Mouse (Mus musculus): ENCODE measurements around the gene Pgm2l1. TPM values are rescaled to one million over a fixed set of nuclear protein-coding genes. Genes with fewer than 3 reads are reported as not detected.
A peak's percentile ranks its signal among the peaks of the same experiment; 100 is the strongest.

Gene Pgm2l1
- polyA plus RNA-seq, 1 experiment from 2014 or later = 1.0 TPM

DNA sequence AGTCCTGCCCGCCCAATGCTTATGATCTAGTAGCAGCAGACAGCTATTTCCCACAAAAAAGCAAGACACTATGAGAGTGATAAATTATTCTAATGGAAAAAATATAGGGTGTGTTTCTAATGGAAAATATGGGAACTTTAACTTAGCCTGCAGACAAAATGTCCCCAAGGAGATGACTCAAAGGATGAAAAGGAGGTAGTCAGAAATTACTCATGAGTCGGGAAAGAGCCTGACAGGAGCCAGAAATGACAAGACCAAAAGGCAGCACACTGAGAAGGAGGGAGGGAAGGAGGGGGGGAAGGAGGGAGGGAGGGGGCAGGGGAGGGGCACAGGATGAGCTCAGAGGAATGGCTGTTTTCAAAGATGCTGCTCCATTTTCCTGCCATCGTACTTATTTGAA, 54.4 kb downstream of the Pgm2l1 start:
- 77% methylated on average over 3 of the region's 3 CpGs for WGBS
- ATAC-seq = no peak
- no peaks in the 10 kb centered on the region for H3K4me1 ChIP-seq (replicated peaks; ENCODE audit: control insufficient read depth, insufficient read depth, low read length)
- H3K27ac ChIP-seq (ENCODE audit: low read depth, low read length) = no peak overlapping the region
- no peak overlapping the region for H3K9ac ChIP-seq (ENCODE audit: low read depth, low read length)
- H3K27me3 ChIP-seq (replicated peaks; ENCODE audit: control insufficient read depth, insufficient read depth, low read length) = peaks cover 17% of the 10 kb centered on the region
- H3K4me2 ChIP-seq (replicated peaks; ENCODE audit: low read depth) = no peak overlapping the region
- H3K4me3 ChIP-seq (ENCODE audit: low read depth, low read length) = no peak overlapping the region
- TF ChIP-seq CTCF (IDR thresholded peaks at IDR 0.05; ENCODE audit: low read depth) = no peak
- no peaks in the 10 kb centered on the region for H3K36me3 ChIP-seq (ENCODE audit: control insufficient read depth, insufficient read depth)
- no peaks in the 10 kb centered on the region for H3K9me3 ChIP-seq (ENCODE audit: control insufficient read depth)

DNA sequence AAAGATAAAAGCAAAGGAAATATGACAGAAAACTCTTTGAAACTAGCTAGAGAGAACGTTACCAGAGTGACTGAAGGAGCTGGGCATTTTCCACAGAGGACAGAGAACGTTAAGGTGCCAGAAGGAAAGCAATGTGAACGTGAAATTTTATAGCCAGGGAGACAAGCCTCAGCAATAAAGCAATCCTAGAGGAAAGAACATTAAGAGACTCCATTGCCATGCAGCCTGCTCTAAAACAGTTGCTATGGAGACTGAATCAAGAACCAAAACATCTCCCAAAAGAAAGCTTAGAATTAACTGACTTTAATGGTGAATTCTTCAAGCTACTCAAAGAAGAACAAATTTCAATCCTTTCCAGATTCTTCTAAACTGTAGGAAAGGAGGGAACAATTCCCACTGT, 56.1 kb downstream of the Pgm2l1 start:
- ATAC-seq = no peak
- H3K4me1 ChIP-seq (replicated peaks; ENCODE audit: control insufficient read depth, insufficient read depth, low read length) = 0 out of 2 replicates have a peak, but pooled peaks cover 2% of the 10 kb centered on the region
- H3K27ac ChIP-seq (ENCODE audit: low read depth, low read length) = no peak overlapping the region
- WGBS = 20% methylated on average over 3 of the region's 3 CpGs
- H3K36me3 ChIP-seq (ENCODE audit: control insufficient read depth, insufficient read depth) = no peaks in the 10 kb centered on the region
- no peak for TF ChIP-seq CTCF (IDR thresholded peaks at IDR 0.05; ENCODE audit: low read depth)
- peaks cover 17% of the 10 kb centered on the region for H3K27me3 ChIP-seq (replicated peaks; ENCODE audit: control insufficient read depth, insufficient read depth, low read length)
- no peak overlapping the region for H3K4me3 ChIP-seq (ENCODE audit: low read depth, low read length)
- H3K9ac ChIP-seq (ENCODE audit: low read depth, low read length) = no peak overlapping the region
- no peaks in the 10 kb centered on the region for H3K9me3 ChIP-seq (ENCODE audit: control insufficient read depth)
- H3K4me2 ChIP-seq (replicated peaks; ENCODE audit: low read depth) = no peak overlapping the region

DNA sequence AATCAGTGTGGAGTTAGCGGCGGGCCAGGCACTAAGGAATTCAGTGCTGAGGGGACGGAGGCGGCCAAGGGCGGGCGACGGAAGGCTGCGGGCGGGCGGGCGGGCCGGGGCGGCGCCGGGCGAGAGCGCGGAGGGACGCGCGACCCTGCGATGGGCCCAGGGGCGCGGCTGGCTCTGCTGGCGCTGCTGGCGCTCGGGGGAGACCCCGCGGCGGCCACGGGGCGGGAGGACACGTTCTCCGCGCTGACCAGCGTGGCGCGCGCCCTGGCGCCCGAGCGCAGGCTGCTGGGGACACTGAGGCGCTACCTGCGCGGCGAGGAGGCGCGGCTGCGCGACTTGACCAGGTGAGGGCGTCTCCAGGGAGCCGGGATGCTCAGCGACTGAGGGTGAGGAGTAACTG, 58.2 kb downstream of the Pgm2l1 start, which contains the start of gene P4ha3:
TSS of gene P4ha3 (plus strand) at position 138 of the 400 bp plus-strand sequence.
- Histone ChIP-seq H3K4me1 (replicated peaks; ENCODE audit: control insufficient read depth, insufficient read depth, low read length) (0 out of 2 replicates have a peak, but pooled peaks cover 2% of the 10 kb centered on the region), H3K27me3 (replicated peaks; ENCODE audit: control insufficient read depth, insufficient read depth, low read length) (peaks cover 17% of the 10 kb centered on the region), H3K36me3 (ENCODE audit: control insufficient read depth, insufficient read depth) (no peaks in the 10 kb centered on the region), H3K27ac (ENCODE audit: low read depth, low read length) (no peak within 1 kb of the TSS), H3K9ac (ENCODE audit: low read depth, low read length) (peak within 1 kb of the TSS; percentile 41; the same call in 1 of the 2 replicates), H3K4me2 (replicated peaks; ENCODE audit: low read depth) (peak within 1 kb of the TSS; percentile 89), H3K4me3 (ENCODE audit: low read depth, low read length) (peak within 1 kb of the TSS; percentile 43), H3K9me3 (ENCODE audit: control insufficient read depth) (no peaks in the 10 kb centered on the region)
- TF ChIP-seq CTCF (IDR thresholded peaks at IDR 0.05; ENCODE audit: low read depth) = peak; percentile 57
- 3% methylated on average over 39 of the region's 53 CpGs for WGBS
- no peak for ATAC-seq

DNA sequence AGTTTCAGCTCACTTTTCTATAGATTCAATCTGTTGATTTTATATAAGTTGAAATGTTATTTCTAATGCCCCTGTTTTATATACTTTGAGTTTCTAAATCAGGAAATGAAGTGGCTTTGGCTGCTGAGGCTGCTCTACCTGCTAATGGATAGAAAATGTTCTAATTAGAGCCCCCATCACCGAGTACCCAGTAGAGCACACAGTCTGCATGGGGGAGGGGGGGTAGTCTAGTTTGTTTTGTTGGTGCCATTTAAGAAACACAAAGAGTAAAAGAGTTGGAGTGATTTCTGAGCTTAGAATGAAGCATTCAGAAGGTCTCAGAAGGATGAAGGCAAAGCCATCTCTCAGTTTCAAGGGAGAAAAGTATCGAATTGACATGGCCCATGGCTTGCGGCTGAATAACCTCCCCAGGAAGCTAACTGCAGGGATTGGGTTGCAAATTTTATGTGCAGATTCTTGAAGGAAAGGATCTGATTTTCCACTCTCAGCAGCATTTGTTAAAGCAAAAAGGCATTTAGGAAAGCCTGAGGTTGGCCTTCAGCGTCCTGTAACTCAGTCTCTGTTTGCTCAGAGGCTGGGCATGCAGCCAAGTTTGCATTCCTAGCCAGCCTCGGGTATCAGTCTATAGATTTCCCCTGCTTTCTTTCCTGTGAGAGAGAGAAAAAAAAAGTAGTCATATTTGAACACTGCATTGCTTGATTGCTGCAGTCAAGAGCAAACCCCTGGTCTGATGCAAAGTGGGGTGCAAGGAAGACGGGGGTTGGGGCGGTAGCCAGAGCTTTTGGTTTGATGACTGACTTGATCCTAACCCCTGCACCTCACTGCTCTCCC, 60.8 kb downstream of the Pgm2l1 start:
- Histone ChIP-seq H3K27ac (ENCODE audit: low read depth, low read length) (no peak overlapping the region), H3K27me3 (replicated peaks; ENCODE audit: control insufficient read depth, insufficient read depth, low read length) (peaks cover 17% of the 10 kb centered on the region), H3K4me2 (replicated peaks; ENCODE audit: low read depth) (peak overlapping the region; percentile 45), H3K9ac (ENCODE audit: low read depth, low read length) (no peak overlapping the region), H3K4me3 (ENCODE audit: low read depth, low read length) (peak overlapping the region; percentile 1; the same call in 1 of the 2 replicates), H3K9me3 (ENCODE audit: control insufficient read depth) (no peaks in the 10 kb centered on the region), H3K4me1 (replicated peaks; ENCODE audit: control insufficient read depth, insufficient read depth, low read length) (0 out of 2 replicates have a peak, but pooled peaks cover 2% of the 10 kb centered on the region), H3K36me3 (ENCODE audit: control insufficient read depth, insufficient read depth) (no peaks in the 10 kb centered on the region)
- TF ChIP-seq CTCF (IDR thresholded peaks at IDR 0.05; ENCODE audit: low read depth) = no peak
- WGBS = 7% methylated on average over 7 of the region's 7 CpGs
- no peak for ATAC-seq

DNA sequence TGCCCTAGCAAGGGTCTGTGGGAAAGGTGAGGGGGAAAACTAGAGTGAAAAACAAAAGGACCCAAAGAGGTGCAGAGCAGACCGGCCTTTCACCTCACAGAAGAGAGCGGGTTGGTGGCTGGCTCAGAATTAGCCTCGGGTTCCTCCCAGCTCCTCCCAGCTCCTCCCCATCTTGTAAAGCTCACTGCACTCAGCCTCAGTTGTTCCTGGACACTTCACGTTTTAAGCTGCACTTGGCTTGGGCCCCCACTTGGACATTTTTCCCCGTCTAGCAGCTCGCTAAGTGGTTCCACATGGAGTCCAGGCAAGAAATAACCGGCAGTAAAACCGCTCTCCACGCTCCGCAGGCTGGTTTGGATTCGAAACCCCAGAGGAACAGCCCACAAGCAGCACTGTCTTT, 61.4 kb downstream of the Pgm2l1 start:
- Histone ChIP-seq H3K27me3 (replicated peaks; ENCODE audit: control insufficient read depth, insufficient read depth, low read length) (peaks cover 18% of the 10 kb centered on the region), H3K4me1 (replicated peaks; ENCODE audit: control insufficient read depth, insufficient read depth, low read length) (0 out of 2 replicates have a peak, but pooled peaks cover 2% of the 10 kb centered on the region), H3K4me3 (ENCODE audit: low read depth, low read length) (peak overlapping the region; percentile 1; the same call in 1 of the 2 replicates), H3K4me2 (replicated peaks; ENCODE audit: low read depth) (peak overlapping the region; percentile 45), H3K27ac (ENCODE audit: low read depth, low read length) (no peak overlapping the region), H3K9me3 (ENCODE audit: control insufficient read depth) (no peaks in the 10 kb centered on the region), H3K9ac (ENCODE audit: low read depth, low read length) (no peak overlapping the region), H3K36me3 (ENCODE audit: control insufficient read depth, insufficient read depth) (no peaks in the 10 kb centered on the region)
- no peak for ATAC-seq
- 20% methylated on average over 11 of the region's 11 CpGs for WGBS
- TF ChIP-seq CTCF (IDR thresholded peaks at IDR 0.05; ENCODE audit: low read depth) = no peak

DNA sequence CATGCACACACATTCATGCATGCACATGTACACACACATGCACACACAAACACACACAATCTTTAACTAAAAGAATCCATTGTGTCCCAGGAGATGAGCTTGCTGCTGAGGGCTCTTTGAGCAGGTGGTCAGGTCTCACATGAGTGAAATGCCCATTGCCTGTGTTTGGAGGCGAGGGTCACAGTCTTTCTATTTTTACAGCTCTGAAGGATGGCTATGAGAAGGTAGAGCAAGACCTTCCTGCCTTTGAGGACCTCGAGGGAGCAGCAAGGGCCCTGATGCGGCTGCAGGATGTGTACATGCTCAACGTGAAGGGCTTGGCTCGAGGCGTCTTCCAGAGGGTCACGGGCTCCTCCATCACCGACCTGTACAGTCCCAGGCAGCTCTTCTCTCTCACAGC, 66.4 kb downstream of the Pgm2l1 start:
- Histone ChIP-seq H3K4me1 (replicated peaks; ENCODE audit: control insufficient read depth, insufficient read depth, low read length) (no peaks in the 10 kb centered on the region), H3K36me3 (ENCODE audit: control insufficient read depth, insufficient read depth) (no peaks in the 10 kb centered on the region), H3K27ac (ENCODE audit: low read depth, low read length) (no peak overlapping the region), H3K9ac (ENCODE audit: low read depth, low read length) (no peak overlapping the region), H3K4me3 (ENCODE audit: low read depth, low read length) (no peak overlapping the region), H3K9me3 (ENCODE audit: control insufficient read depth) (no peaks in the 10 kb centered on the region), H3K27me3 (replicated peaks; ENCODE audit: control insufficient read depth, insufficient read depth, low read length) (peaks cover 5% of the 10 kb centered on the region), H3K4me2 (replicated peaks; ENCODE audit: low read depth) (no peak overlapping the region)
- 84% methylated on average over 8 of the region's 8 CpGs for WGBS
- no peak for ATAC-seq
- no peak for TF ChIP-seq CTCF (IDR thresholded peaks at IDR 0.05; ENCODE audit: low read depth)

Data from intestine, postnatal 0 days (tissue).